Mouse (Mus musculus) G1E (cell line): ENCODE data around the gene Cemip. TPM values are rescaled to one million over a fixed set of nuclear protein-coding genes. Genes with fewer than 3 reads are reported as not detected.
"Not testable (repeated sequence)": the region's sequence is repeated elsewhere in the genome, so short reads cannot be mapped to it uniquely, and the experiment has no call there.

Experiments
- ATAC-seq: 2 replicates; pipeline ENCODE4 v1.8.0; 2016; ENCODE audit warnings: mild to moderate bottlenecking; ENCODE audit not compliant: insufficient number of reproducible peaks, poor library complexity, low FRiP score, severe bottlenecking; ENCODE audit errors: extremely low read depth
- DNase-seq: peaks from one replicate; pipeline ENCODE4 v3.0.0; 2012; ENCODE audit warnings: low spot score
- H3K27me3 ChIP-seq: 2 replicates; pipeline ENCODE4 v1.6.1; 2012; ENCODE audit warnings: mild to moderate bottlenecking, low read length, inconsistent platforms; ENCODE audit not compliant: insufficient read depth
- H3K36me3 ChIP-seq: replicated peaks from 2 replicates; pipeline ENCODE3; 2012; ENCODE audit warnings: mild to moderate bottlenecking, inconsistent platforms
- H3K4me1 ChIP-seq: 2 replicates; pipeline ENCODE4 v1.6.1; 2012; ENCODE audit warnings: low read depth, low read length, inconsistent platforms, mixed read lengths; ENCODE audit not compliant: insufficient read depth
- H3K4me3 ChIP-seq: 2 replicates; pipeline ENCODE4 v1.5.1; 2012; ENCODE audit warnings: low read depth, mild to moderate bottlenecking, inconsistent platforms, low read length, moderate library complexity, mixed read lengths
- H3K9me3 ChIP-seq: replicated peaks from 2 replicates; pipeline ENCODE4 v1.6.1; 2012; ENCODE audit warnings: inconsistent platforms
- CTCF ChIP-seq: IDR thresholded peaks from 2 replicates; pipeline ENCODE4 v1.5.1; 2012; ENCODE audit warnings: low read depth, low read length, inconsistent platforms, mixed read lengths
- GATA1 ChIP-seq: IDR thresholded peaks from 2 replicates; pipeline ENCODE4 v1.6.1; 2012; ENCODE audit warnings: borderline replicate concordance, low read length, inconsistent platforms, mixed read lengths
- GATA2 ChIP-seq: IDR thresholded peaks from 2 replicates; pipeline ENCODE4 v1.6.1; 2012; ENCODE audit warnings: low read depth, low read length, inconsistent platforms, borderline replicate concordance
- POLR2AphosphoS5 ChIP-seq: IDR thresholded peaks from 2 replicates; pipeline ENCODE4 v1.6.1; 2012; ENCODE audit warnings: low read depth, low read length, inconsistent platforms; ENCODE audit not compliant: insufficient replicate concordance
- TAL1 ChIP-seq: conservative IDR thresholded peaks from 2 replicates; pipeline ENCODE4 v1.6.1; 2012; ENCODE audit warnings: low read depth, low read length, inconsistent platforms, mixed read lengths
- polyA plus RNA-seq: library from polyadenylated mRNA; stranded (reverse); fragments of >175 nt; gene quantifications from 2 replicates; pipeline ENCODE4 v1.2.3, GENCODE M21; 2012
- total RNA-seq, 2 experiments: library from RNA; stranded (forward) in 1 of 2; stranded (reverse) in 1 of 2; fragments of 200-1000 nt in 1 of 2; fragments of >200 nt in 1 of 2; fragmentation: Nextera tagmentation in 1 of 2; gene quantifications; 2 replicates each; pipeline ENCODE4 v1.2.3; 2014 to 2017

The Cemip gene
- total and polyA plus RNA-seq, 3 experiments, result 0.22 TPM; not detected in 2

DNA sequence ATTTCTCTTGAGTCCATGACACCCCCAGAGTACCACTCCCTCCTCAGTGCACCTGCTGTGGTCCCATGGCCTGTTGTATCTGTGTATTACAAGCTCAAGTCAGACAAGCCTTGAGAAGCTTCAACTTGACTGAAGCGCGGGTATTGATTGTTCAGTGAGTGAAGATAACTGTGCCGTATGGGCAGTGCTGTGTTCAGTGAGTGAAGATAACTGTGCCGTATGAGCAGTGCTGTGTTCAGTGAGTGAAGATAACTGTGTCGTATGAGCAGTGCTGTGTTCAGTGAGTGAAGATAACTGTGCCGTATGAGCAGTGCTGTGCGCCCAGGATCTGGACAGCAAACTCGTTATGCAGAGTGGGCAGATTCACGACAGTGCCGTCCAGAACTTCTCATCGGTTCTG lies 188.0 kb downstream of the Cemip start:
- Histone ChIP-seq H3K36me3 (peaks cover 74% of the 10 kb centered on the region), H3K4me1 (peaks cover 30% of the 10 kb centered on the region), H3K9me3 (no peaks in the 10 kb centered on the region), H3K4me3 (no peak overlapping the region), H3K27me3 (no peaks in the 10 kb centered on the region)
- no peak for ATAC-seq
- no peak for DNase-seq
- TF ChIP-seq CTCF (no peak), TAL1 (no peak)

DNA sequence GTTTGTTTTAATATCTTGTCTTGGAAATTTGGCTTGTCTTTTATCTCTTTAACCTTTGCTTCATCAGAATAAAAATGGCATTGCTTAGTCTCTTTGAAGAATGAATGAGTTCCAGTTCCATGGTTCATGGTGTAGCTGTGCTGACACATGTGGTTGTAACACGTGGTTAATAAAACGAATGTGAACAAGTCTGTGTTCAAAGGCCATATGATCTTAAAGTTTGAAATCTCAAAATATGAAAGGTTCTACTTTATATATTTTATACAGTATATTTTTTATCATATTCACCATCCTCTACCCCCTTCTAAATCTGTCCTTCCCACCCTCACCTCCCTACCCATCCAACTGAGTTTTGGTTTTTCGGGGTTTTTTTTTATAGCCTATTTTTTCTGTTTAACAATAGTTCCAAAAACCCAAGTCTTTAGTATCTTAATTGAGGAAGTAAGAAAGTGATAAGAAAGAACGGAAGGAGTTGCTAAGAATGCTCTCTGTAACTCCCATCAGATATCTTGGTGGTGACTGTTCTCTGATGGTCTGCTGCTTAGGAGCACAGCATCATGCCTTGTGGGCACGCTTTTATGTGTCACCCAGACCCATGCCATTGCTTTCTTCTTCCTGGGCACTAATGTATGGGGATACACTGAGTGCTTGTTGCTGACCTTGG lies 190.1 kb downstream of the Cemip start:
- Histone ChIP-seq H3K36me3 (peaks cover 65% of the 10 kb centered on the region), H3K27me3 (no peaks in the 10 kb centered on the region), H3K9me3 (no peaks in the 10 kb centered on the region), H3K4me1 (peaks cover 34% of the 10 kb centered on the region), H3K4me3 (no peak overlapping the region)
- no peak for TF ChIP-seq TAL1
- DNase-seq (no peak), ATAC-seq (no peak; the same call in 1 of the 2 replicates)

DNA sequence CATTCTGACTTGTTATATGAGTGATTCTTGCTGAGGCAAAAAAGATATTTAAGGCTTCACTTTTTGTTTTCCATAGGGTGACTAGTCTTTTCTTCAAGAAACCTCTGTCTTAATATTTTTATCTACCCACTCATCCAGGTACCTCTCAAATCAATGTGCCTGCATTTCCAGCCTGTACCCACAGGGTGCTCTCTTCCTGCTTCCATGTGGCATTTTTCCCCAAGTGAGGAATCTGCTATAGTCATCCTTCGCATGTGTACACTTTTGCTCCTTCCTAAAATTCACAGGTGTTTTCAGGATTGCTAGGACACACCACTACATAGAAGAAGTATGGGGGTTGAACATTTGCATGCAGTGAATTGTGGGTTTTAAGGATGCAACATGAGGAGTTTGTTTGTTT lies 192.0 kb downstream of the Cemip start:
- peaks cover 41% of the 10 kb centered on the region for H3K4me1 ChIP-seq

GRCm38 (mm10) chr7:83892333-83892669 lies 194.0 kb downstream of the Cemip start:
- no peak for ATAC-seq
- TF ChIP-seq POLR2AphosphoS5 (0 out of 2 replicates have a peak, but pooled peaks have one; percentile 47), CTCF (no peak)
- Histone ChIP-seq H3K36me3 (peaks cover 27% of the 10 kb centered on the region), H3K4me3 (peak overlapping the region; percentile 92), H3K9me3 (no peaks in the 10 kb centered on the region), H3K4me1 (peaks cover 50% of the 10 kb centered on the region), H3K27me3 (no peaks in the 10 kb centered on the region)
- no peak for DNase-seq

More for the DNA sequence above, 192.0 kb downstream of the Cemip start:
- no peaks in the 10 kb centered on the region for H3K27me3 ChIP-seq
- no peaks in the 10 kb centered on the region for H3K9me3 ChIP-seq
- H3K36me3 ChIP-seq, result peaks cover 48% of the 10 kb centered on the region
- DNase-seq, result no peak
- TF ChIP-seq GATA2 (no peak), POLR2AphosphoS5 (no peak), GATA1 (no peak), CTCF (no peak), TAL1 (no peak)
- ATAC-seq, result no peak
- no peak overlapping the region for H3K4me3 ChIP-seq

DNA sequence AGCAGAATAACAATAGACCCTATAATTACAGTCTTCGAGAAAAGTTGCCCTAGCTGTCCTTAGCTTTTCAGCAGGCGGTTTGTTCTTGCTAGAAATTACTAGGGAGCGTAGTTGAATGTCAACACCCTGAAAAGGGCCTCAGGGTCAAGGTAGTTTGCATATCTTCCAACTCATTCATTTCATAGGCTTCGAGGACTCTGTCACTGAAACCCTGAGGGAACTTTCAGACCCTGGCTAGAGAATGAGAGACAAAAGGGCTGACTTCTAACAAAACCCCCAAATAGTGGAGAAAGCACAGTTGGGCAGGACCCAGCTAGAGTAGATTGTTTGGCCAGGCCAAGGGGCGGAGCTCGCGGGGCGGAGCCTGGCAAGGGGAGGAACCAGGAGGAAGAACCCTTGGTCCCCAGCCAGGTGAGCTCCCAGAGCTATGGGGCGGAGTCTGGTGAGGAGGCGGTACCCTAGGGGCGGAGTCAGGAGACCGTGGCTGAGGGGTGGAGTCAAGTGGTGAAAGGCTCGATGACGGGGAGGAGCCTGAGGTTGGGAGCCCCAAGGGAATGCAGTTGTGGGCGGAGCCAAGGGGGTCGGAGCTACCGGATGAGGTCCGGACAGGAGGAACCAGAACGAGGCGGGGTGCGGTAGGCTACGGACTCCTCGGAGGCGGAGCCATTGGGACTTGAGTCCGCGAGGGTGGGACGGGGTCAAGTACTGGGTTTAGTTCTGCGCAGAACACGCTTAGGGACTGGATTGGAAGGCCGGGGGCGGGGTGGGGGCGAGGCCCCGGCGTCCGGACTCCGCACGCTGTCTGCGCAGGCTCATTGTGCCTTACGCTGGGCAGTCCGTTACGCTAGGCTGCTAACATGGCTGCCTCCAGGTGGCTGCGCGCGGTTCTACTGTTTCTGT lies 194.6 kb downstream of the Cemip start:
- Histone ChIP-seq H3K4me3 (peak overlapping the region; percentile 92), H3K36me3 (peaks cover 24% of the 10 kb centered on the region), H3K9me3 (no peaks in the 10 kb centered on the region), H3K4me1 (peaks cover 52% of the 10 kb centered on the region), H3K27me3 (no peaks in the 10 kb centered on the region)
- ATAC-seq, result peak; percentile 92
- no peak for TF ChIP-seq POLR2AphosphoS5
- no peak for TF ChIP-seq TAL1
- TF ChIP-seq GATA2, result no peak
- TF ChIP-seq GATA1, result no peak
- no peak for TF ChIP-seq CTCF
- DNase-seq, result peak; percentile 96

DNA sequence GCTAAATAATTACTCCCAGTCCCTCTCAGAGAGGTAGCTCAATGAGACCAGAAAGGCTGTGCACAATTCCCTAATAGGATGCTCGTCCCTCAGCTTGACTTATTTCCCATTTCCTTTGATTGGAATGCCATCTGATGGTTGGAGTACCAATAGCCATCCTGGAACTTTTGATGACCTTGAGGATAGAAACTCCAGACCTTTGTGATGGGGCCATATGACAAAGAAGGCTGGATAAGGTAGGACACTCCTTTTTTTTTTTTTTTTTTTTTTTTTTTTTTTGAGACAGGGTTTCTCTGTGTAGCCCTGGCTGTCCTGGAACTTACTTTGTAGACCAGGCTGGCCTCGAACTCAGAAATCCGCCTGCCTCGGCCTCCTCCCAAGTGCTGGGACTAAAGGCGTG lies 196.4 kb downstream of the Cemip start:
- Histone ChIP-seq H3K4me1 (peaks cover 55% of the 10 kb centered on the region), H3K36me3 (peaks cover 11% of the 10 kb centered on the region)
- ATAC-seq, H3K4me3 ChIP-seq, H3K27me3 ChIP-seq, H3K9me3 ChIP-seq, DNase-seq: not testable (repeated sequence)

DNA sequence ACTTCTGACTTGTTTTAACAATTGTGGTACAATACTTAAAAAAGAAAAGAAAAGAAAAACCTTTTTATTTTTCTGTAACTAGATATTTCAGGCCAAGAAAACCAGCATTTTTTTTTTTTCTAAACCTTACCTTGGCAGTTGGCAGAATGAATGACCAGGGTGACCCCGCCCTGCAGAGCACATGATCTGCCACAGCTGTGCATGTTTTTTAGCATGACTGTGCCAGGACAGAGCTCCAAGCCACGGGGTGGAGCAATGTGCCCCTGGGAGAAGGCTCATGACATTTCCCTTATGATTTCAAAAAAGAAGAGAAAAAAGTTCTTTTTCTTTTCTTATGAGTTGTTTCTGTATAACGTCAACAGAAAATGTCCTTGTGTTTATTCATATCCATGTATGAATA lies 196.9 kb downstream of the Cemip start:
- no peak for ATAC-seq
- TF ChIP-seq GATA1, result no peak
- no peak for TF ChIP-seq POLR2AphosphoS5
- no peak for TF ChIP-seq GATA2
- TF ChIP-seq CTCF, result no peak
- no peak for TF ChIP-seq TAL1
- H3K9me3 ChIP-seq, result no peaks in the 10 kb centered on the region
- no peaks in the 10 kb centered on the region for H3K27me3 ChIP-seq
- H3K36me3 ChIP-seq, result peaks cover 5% of the 10 kb centered on the region
- H3K4me3 ChIP-seq, result no peak overlapping the region
- DNase-seq, result no peak
- H3K4me1 ChIP-seq, result peaks cover 56% of the 10 kb centered on the region
